Mouse (Mus musculus) bone marrow, adult 2 months (tissue): Measurements from ENCODE around the gene Dus2.
"Not testable (repeated sequence)": the region's sequence is repeated elsewhere in the genome, so short reads cannot be mapped to it uniquely, and the experiment has no call there.

ENCODE experiments used
- CTCF ChIP-seq: fragments of 200-500 bp; IDR thresholded peaks from 2 replicates; pipeline ENCODE4 v1.5.1; 2011; ENCODE audit warnings: low read length, control low read depth; ENCODE audit not compliant: control insufficient read depth, insufficient read depth
- POLR2A ChIP-seq: fragments of 200-500 bp; IDR thresholded peaks from 2 replicates; pipeline ENCODE4 v1.6.1; 2011; ENCODE audit warnings: low read depth, mild to moderate bottlenecking, control low read depth, low read length, borderline replicate concordance; ENCODE audit not compliant: control insufficient read depth

DNA sequence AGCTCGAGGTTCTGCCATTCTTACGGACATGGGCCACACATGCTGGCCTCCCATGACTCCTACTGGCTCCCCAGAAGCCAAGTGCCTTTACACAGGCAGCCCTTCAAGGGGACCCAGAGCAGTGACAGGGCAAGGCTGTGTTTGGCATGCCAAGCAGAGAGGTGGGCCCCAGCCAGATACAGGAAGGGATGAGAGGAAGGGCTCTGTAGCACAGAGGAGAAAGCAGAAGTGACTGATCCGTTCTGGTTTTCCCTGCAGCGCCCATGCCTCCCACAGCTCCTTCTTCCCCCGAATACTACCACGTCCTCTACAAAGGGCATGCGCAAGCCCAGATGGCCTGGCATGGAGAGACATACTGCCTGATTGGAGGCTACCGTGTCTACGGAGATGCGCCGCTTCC, 7.7 kb upstream of the Dus2 start:
- not testable (repeated sequence) for TF ChIP-seq POLR2A, CTCF
